Mouse (Mus musculus) c-Kit-negative CD71-positive TER-119-positive erythroid progenitor cells, embryonic 14.5 days (primary cell): ENCODE results near the gene Ndufa13.

Experiments used
- DNase-seq: peaks from one replicate; pipeline ENCODE4 v3.0.0-alpha.2; 2013; ENCODE audit warnings: low read depth, low spot score

Gene Ndufa13

DNA sequence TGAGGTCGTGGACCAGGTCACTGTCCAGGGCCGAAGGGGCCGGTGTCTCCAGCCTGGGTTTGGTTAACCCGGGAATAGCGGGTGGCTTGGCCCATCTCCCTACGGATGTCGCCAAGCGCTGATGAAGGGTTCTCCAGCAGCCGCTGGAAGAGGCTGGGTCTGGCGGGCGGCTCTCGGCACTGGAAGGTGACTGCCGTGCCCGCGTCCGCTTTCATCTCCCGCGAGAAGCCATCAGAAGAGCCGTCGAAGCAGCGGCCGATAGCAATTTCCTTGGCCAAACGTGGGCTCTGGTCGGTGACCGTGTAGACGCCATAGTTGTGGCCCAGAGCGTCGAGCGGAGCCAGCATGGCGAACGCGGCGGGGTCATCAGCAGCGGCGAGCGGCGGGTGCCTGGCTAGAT, 21.5 kb downstream of the Ndufa13 start:
- DNase-seq: no peak

DNA sequence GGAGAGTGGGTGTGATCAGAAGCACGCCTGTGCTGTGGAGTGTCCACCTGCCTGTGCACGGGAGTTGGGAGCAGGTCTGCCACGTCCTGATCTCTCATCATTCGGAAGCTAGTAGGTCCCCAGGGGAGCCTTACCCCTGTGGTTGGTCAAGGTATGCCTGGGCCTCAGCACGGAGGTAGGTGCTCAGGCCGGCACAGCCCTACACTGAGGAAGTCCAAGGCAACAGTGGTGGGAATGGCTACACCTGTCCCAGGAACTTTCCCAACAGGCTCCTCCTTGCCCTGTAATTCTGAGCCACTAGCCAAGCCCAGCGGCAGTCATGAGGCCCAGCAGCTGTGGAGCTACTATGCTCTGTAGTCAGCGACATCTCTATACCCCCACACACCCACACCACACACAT, 22.7 kb downstream of the Ndufa13 start:
- no peak for DNase-seq

DNA sequence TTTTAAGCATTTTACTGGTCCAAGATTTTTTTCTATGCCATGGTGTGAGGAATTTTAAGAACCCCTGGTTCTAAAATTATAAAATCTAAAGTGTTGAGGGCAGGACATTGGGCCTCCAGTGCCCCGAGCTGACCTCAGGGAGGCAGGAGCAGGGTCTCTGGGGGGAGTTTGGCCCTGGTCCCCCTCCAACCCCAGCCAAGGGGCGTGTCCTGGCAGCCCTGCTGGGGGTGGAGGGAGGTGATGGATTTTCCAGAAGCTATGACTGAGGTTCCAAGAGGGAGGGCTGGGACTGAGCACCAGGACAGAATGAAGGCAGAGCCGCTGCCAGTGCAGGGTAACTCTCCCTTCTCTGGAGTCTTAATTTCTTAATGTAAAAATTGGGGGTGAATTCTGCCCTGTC, 24.4 kb downstream of the Ndufa13 start:
- no peak for DNase-seq

DNA sequence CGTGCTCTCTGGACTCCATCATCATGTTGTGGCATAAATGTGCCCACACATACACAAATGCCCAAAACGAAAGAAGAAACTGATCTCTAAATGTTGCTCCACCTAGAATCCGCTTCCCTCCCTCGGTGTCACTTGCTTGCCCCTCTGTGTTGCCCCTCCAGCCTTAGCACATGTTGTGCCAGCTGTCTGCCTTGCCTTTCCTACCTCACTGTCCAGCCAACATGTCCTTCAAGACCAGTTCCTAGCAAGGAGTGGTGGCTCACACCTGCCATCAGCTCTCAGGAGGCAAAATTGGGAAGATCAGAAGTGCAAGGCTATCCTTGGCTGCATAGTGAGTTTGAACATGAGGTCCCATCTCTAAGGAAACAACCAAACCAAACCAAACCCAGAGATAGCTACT, 25.0 kb downstream of the Ndufa13 start:
- no peak for DNase-seq

DNA sequence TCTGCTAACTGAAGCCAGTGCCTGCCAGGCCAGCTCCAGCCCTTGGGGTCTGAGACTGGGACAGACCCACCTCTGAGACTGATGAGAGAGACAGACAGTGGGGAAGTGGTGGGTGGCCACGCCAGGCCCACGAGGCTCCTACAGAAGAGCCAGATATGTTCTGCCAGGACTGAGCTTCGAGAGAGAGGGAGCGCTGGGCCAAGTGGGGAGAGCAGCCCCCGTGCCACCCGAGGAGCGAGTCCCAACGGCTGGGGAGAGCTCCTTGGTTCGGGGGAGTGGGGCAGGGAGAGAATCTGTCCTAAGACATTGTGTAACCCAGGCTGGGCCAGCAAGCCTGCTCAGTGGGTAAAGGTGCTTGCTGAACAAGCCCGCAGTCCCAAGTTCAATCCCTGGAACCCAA, 25.4 kb downstream of the Ndufa13 start:
- DNase-seq: no peak

DNA sequence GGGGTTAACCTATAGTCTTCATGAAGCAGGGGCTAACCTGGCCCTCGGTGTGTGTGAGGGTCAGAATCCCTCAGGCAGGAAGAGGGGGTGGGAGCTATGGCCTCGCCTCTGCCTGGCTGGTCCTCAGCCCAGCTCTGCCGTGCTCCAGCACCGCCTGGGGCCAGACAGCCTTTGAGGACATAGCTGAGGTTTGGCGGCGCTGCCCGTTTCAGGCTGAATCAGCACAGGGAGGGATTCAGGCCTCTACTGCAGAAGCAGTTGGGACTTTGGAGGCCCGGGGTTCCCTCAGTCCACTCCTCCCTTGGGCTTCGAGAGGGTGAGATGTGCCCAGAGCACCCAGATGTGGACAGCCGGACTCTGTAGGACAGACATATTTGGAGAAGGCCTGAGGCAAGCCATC, 26.3 kb downstream of the Ndufa13 start:
- no peak for DNase-seq

DNA sequence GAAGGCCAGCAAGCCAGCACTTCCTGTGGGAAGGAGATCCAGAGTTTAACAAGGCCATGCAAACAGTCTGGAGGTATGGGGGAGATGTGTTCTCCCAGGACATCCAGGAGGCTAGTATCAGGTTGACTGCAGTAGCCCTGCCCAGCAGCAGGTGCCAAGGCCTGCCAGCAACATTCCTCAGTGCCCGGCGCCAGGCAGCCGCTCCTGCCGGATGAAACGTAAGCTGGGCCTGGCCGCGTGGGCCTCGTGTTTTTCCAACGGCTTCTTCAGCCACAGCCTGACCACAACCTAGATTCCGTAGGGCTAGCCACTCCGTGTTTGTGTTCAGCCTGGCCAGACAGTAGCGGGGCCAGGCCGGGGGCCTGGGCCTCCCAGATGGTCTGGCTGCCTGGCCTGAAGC, 27.7 kb downstream of the Ndufa13 start:
- no peak for DNase-seq

DNA sequence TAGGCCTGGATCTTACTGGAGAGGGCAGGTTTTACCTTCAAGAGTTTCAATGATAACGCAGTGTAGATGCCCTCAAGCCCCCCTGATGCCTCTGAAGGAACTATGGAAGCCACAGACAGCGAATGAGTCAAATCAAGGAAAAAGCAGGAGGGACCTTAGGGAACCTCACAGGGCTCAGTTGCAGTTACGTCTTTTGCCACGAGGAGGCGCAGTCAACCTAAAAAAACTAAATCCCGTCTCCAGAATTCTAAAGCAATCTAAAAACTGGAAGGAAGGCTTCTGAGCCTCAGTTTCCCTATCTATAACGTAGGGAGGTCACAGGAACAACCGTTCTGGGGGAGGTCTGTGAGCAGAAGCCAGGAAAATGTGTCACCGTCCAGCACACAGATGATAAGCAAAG, 28.2 kb downstream of the Ndufa13 start:
- DNase-seq: peak; percentile 46

DNA sequence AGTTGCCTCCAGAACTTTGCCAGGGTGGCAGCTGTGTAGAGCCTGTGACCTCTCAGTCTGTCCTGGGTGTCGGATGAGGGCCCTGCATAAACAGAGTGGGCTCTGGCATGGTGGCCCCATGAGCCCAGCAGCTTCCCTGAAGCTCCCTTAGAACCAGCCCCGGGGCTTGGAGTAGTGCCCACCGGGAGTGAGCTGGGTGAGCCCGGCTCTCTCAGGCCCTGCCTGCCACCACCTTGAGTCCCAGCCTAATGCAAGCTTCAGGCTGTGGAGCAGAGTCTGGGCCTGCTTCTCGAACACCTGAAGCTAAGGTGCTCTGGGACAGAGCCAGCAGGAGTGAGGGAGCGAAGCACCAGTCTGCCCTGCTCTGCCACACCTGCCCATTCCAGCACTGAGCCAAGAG, 31.5 kb downstream of the Ndufa13 start:
- DNase-seq: no peak

DNA sequence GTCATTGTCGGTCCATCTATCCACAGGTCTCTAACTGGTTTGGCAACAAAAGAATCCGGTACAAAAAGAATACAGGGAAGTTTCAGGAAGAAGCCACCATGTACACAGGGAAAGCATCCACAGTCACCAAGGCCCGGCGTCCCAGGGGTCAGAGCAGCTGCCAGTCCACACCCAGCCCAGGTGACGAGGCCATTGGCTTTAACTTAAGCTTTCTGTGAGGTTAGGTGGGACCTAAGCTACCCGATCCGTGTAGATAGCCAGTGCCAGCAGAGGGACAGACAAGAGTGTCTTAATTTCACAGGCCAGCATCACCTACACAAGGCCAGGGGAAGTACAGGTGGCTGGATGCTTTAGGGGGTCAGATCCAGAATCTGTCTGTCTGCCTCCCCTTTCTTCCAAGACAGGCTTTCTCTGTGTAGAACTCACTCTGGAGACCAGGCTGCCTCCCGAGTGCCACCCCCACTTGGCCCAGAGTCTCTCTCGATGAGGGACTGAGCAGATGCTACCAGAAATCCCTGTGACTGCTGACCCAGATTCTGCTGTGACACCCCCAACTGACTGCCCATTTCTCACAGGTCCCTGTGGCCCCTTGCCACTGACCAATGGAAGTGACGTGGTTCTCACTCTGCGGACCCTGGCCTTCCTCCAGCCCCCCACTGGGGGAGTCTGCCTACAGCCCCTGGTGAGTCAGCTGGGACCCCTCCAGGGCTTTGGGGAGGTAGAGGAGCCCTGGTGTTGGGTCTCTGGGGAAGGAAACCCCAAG, 32.2 kb downstream of the Ndufa13 start:
- DNase-seq: no peak

DNA sequence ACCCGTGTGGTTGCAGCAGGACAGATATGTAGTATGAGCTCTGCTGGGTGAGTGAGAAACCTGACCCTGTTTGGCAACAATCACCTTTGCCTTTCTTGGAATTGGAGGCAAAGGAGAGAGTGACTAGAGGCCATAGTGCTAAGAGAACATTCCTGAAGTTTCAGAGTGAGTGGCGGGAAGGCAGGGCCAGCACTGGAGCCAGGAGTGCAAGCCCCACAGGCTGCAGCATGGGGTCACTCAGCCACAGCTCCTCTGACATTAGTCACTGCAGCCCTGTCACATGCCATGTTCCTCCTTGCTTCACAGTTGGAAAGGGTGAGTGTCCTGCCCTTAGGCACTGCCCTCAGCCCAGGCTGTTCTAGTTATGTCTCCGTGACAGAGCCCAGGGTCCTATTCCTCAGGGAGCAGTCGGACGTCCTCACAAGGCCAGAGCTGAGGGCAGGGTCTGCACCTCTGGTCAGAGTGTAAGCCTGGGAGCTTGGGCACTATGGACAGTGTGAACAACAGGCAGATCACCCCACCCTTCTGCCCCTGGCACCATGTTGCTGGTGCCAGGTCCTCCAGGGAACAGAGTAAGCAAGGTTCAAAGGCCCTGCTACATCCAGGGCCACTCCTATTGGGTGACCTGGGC, 34.5 kb downstream of the Ndufa13 start:
- no peak for DNase-seq

DNA sequence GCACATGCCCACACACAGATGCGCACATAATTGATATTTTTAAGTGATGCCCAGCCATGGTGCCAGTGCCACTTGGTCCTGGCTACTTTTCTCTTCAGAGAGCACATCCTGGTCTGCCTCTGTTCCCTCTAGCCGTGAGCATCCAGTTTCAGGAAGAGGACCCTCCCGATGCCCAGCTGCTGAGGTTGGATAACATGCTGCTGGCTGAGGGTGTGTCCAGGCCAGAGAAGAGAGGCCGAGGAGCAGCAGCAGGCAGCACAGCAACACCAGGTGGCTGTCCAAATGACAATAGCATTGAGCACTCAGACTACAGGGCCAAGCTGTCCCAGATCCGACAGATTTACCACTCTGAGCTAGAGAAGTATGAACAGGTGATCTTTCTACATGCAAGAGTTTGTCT, 38.2 kb downstream of the Ndufa13 start:
- DNase-seq: no peak

DNA sequence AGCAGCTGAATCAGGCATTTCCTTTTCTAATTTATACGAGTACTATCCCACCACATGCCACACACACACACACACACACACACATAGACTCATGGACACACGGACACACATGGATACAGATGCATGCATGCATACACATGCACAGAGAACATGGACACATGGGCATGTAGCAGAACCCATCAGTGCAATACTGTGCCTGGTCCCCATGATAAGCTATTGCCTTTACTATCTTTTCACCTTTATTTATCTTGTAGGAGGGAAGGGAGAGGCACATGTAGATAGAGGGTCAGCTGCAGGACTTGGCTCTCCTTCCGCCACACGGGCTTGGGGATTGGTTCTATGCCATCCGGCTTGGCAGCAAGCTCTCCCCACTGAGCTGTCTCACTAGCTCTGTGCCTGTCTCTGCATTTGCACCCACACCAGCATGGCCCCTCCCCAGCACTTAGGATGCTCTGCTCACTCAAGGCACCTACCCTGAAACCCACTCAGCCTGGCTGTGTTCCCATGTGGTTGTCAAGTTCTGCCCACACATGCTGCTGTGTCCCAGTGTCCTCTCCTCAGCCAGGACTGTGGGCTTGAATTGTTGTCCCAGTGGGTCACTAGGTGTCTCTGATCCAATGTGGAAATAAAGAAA, 38.9 kb downstream of the Ndufa13 start:
- DNase-seq: no peak

DNA sequence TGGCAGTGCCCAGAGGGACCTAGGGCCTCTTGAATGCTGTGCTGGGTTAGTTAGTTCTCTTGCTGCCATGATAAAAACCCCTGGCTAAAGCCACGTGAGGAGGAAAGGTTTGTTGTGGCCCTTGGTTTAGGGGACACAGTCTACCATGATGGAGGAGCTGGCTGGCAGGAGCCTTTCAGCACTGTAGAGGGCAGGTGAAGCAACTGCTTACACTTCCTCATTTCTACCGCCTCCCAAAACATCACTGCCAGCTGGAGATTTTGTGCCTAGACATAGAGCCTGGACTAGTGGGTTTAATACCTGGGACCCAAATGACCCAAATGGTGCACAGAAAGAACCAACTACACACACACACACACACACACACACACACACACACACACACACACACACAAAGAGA, 41.1 kb downstream of the Ndufa13 start:
- DNase-seq: no peak

DNA sequence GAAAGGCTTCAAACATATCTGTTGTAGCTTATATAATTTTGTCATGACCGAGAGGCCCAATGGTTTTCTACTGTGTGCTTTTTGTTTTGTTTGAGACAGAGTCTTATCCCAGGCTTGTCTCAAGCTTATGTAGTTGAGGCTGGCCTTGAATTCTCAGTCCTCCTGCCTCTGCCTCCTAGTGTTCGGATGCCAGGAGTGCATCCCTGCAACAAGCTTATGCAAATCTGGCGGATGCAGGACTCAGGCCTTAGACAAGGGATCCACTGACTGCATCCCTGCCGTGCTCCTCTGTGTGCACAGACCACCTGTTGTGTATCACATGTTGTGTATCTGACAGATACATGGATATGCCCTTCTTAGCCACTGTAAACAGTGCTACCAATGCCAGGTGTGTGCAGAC, 41.6 kb downstream of the Ndufa13 start:
- DNase-seq: no peak

DNA sequence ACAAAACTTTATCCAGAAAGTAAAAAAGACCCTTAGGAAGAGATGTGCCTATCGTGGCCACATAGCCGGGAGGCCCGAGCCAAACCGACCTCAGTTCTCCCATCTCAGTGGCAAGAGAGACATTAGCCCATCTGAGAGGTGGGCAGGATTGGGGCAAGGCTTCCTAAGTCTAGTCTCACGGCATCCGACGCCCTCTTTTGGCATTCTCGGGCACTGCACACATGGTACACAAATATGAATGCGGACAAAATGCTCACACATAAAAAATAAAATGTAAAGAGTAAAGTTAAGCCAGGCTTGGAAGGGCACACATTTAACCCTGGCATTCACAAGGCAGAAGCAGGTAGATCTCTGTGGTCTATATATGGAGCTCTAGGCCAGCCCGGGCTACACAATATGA, 48.5 kb downstream of the Ndufa13 start:
- DNase-seq: no peak

DNA sequence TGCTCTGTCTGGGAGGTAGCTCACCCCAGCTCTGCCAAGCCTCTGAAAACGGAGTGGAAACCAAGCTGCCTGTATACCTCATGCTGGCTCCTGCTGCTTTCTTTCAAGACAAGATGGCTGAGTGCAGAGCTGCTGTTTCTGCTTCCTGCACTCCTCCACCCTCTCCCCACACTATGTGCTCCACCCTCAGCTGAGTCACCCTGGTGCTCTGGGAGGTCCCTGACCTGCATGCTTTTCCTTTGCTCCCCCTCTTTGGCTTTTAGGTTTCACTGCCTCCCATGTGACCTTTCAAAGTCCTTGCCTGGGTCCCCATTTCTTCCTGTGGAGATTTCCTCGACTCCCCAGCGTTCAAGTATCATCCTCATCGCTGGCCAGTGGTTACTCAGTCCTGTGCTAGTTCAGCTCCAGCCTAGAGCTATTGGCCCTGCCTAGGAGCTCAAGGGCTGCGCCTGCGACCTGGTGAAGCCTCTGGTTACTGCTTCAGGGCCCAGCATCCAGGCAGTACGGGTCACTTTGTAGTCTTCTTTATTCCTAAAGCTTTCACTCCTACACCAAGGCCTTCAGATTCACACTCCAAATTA, 51.3 kb downstream of the Ndufa13 start:
- DNase-seq: peak; percentile 56

DNA sequence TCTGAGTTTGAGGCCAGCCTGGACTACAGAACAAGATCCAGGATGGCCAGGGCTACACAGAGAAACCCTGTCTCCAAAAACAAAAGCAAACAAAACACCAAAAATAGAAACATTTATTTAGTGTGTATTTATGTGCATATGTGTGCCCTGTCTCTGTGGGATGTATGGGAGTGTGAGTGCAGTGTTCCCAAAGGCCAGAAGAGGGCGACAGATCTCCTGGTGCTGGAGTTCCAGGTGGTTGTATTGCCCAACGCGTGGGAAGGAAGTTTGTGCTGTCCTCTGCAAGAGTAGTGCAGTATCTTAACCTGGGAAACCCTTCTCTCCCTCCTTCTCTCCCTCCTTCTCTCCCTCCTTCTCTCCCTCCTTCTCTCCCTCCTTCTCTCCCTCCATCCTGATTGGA, 52.5 kb downstream of the Ndufa13 start:
- DNase-seq: no peak

DNA sequence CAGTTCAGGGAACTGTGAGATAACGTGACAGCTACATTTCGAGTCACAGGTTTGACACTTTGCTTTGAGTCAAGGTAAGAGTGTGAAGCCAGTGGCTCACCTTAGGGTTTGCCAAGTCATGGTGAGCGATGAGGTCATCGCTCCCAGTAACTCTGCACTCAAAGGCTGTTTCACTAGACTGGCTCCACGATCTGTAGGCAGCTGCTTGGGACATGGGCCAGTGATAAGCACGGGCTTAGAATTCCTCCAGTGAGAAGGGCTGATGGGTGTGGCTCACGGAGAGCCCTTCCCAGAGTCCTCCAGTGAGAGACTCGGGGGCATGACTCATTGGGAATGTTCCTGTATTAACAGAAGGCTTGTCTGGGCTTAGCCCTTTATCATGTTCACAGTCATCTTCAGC, 53.4 kb downstream of the Ndufa13 start:
- DNase-seq: peak; percentile 35

DNA sequence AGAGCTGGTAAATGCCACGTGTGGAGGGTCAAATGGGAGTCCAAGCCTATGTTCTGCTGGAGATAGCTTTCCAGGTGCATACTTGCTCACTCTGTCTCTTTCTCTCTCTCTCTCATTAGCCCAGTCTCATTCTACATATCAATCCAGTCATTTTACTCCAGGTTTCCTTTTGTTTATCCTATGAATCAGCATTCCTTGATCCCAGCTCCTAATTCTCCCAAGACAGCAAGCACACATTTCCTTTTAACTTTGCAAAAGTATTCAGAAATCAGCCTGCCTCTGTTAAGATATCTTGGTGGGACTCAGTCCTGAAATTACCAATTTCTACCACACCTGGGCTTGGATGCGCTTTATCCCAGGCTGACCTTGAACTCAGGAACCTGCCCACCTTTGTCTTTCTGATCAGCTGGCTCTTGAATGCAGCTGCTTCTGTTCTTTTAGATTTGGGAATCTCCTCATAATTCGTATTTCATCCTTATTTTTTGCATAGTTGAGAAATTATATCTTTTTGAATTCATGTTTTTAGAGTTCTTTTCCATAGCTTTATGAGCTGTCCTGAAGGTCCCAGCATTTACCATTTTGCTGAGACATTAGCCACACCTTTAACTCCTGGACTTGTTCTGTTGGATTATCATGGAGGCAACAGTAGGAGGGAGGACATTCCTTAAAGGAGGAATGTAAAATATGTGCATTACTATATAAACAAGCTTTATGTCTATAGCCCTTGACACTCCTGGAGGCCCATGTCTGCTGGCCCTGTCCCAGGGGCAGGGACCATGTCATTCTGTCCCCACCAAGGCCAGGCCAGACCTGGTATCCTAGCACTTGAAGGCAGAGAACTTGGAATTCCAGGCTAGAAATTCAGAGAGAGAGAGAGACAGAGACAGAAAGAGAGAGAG, 54.9 kb downstream of the Ndufa13 start:
- no peak for DNase-seq
